Mouse (Mus musculus): ENCODE data around the gene Ccr1. TPM values are rescaled to one million over a fixed set of nuclear protein-coding genes. Genes with fewer than 3 reads are reported as not detected.

The Ccr1 gene
- polyA plus RNA-seq (2014; fragmentation: Nextera tagmentation; extraction: Ambion mirVana) = 3.0 and 3.8 TPM in 2 replicates

DNA sequence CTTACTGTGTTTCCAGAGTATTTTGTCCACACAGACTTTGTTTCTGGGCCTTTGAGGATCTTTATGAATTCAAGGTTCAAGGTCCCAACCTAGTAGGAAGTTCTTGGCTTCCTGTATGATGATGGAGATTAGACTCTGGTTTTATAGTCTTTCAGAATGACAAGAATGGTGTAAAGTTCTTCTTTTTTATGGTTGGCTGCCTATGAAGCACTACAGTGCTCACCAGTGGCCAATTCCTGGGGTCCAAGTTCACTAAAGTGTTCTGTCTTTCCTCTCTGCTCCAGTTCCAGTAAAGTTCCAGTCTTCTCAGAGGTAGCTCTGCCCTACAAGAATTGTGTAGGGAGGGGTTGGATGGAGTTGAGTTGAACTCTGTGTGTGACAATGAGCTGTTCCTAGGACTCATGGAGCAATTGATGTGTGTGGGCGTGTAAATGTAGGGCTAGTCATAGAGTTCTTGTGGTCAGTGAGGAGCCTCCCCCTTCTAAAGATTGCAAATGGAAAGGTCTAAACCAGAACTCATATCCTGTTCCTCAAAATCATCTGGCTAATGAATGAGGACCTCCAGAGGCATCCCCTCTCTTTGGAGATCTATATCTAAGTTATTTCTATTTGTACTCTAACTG is at the start of gene Ccr1:
Gene Ccr1, minus strand, starts transcription at position 403 of the 623 bp plus-strand sequence.
- Histone ChIP-seq H3K27ac (ENCODE audit: low read depth) (no peak within 1 kb of the TSS), H3K4me3 (ENCODE audit: low read depth, low read length) (no peak within 1 kb of the TSS), H3K9ac (ENCODE audit: low read length) (no peak within 1 kb of the TSS), H3K4me1 (replicated peaks; ENCODE audit: control insufficient read depth, insufficient read depth, low read length) (no peaks in the 10 kb centered on the region), H3K36me3 (ENCODE audit: control insufficient read depth, insufficient read depth, low read length) (no peaks in the 10 kb centered on the region), H3K9me3 (ENCODE audit: control insufficient read depth, low read length) (no peaks in the 10 kb centered on the region), H3K4me2 (ENCODE audit: low read length) (no peak within 1 kb of the TSS), H3K27me3 (replicated peaks; ENCODE audit: control insufficient read depth, insufficient read depth, low read length) (no peaks in the 10 kb centered on the region)
- ATAC-seq (replicated peaks; ENCODE audit: low FRiP score, low TSS enrichment, low read depth) (no peak), DNase-seq (ENCODE audit: low spot score) (no peak)
- WGBS = 82% methylated on average over 1 of the region's 1 CpGs

DNA sequence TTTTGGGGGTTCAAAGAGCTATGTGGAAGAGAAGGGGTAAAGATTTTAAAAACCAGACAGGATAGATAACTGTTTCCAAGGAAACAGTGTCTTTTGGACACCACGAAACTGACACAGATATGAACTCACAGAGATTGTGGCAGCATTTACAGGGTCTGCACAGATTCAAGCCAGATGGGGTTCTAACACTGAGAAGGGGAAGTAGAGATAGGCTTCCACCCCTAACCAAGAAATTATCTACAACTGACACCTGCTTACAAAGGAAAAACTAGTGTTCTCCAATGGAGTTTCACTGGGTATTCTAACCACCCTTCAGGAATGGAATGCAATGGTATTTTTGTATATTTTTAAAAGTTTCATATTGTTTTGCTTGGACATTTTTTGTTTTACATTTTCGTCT is 47.6 kb upstream of the Ccr1 start:
- ATAC-seq (replicated peaks; ENCODE audit: low FRiP score, low TSS enrichment, low read depth) (no peak), DNase-seq (ENCODE audit: low spot score) (no peak)
- no peak overlapping the region for H3K27ac ChIP-seq (ENCODE audit: low read depth)
- H3K4me3 ChIP-seq (ENCODE audit: low read depth, low read length) = no peak overlapping the region
- no peak overlapping the region for H3K4me2 ChIP-seq (ENCODE audit: low read length)
- no peaks in the 10 kb centered on the region for H3K27me3 ChIP-seq (replicated peaks; ENCODE audit: control insufficient read depth, insufficient read depth, low read length)
- H3K9me3 ChIP-seq (ENCODE audit: control insufficient read depth, low read length) = no peaks in the 10 kb centered on the region
- no peak overlapping the region for H3K9ac ChIP-seq (ENCODE audit: low read length)
- no peaks in the 10 kb centered on the region for H3K4me1 ChIP-seq (replicated peaks; ENCODE audit: control insufficient read depth, insufficient read depth, low read length)
- WGBS = 78% methylated on average over 2 of the region's 2 CpGs
- H3K36me3 ChIP-seq (ENCODE audit: control insufficient read depth, insufficient read depth, low read length) = no peaks in the 10 kb centered on the region

DNA sequence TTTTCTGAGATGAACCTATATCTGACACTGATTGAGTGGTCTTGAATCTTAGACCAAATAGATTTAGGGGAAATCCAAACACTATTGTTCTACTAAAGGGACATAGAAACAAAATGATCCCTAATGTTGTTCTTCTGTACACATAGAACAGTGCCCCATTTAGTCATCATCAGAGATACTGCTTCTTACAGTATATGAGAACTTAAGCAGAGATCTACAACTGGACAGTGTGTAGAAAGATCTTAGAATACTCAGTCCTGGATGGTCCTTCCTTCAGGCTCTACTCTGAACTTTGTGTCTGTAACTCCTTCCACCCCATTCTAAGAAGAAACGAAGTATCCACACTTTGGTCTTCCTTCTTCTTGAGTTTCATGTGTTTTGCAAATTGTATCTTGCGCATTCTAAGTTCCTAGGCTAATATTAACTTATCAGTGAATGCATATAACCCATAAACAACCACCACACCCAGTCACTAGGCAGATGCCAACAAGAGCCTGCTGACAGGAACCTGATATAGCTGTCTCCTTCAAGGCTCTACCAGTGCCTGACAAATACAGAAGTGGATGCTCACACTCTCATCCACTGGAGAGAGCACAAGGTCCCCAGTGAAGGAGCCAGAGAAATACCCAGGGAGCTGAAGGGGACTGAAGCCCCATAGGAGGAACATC is 46.6 kb upstream of the Ccr1 start:
- Histone ChIP-seq H3K27me3 (replicated peaks; ENCODE audit: control insufficient read depth, insufficient read depth, low read length) (no peaks in the 10 kb centered on the region), H3K36me3 (ENCODE audit: control insufficient read depth, insufficient read depth, low read length) (no peaks in the 10 kb centered on the region), H3K9ac (ENCODE audit: low read length) (no peak overlapping the region), H3K4me1 (replicated peaks; ENCODE audit: control insufficient read depth, insufficient read depth, low read length) (no peaks in the 10 kb centered on the region), H3K27ac (ENCODE audit: low read depth) (no peak overlapping the region), H3K4me3 (ENCODE audit: low read depth, low read length) (no peak overlapping the region), H3K4me2 (ENCODE audit: low read length) (no peak overlapping the region), H3K9me3 (ENCODE audit: control insufficient read depth, low read length) (no peaks in the 10 kb centered on the region)
- ATAC-seq (replicated peaks; ENCODE audit: low FRiP score, low TSS enrichment, low read depth) (no peak), DNase-seq (ENCODE audit: low spot score) (no peak)
- whole genome bisulfite sequencing = 84% methylated on average over 2 of the region's 2 CpGs

DNA sequence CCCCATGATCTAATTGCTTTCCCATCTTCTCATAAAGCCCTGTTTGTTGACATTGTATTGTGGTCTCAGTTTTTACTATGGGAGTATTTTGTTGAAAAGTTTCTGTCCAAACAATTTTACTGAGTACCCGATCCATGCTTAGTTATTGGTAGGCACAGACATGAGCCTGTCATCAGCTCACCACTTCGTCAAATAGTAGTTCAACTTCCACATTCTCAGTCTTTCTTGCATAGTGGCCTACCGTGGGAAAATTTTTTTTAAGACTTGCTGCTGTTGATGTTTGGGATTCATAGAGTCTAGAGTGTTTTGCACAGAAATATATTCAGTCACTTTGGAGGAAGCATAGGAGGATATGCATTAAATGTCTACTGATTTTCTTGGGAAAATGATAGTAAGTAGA is 44.8 kb upstream of the Ccr1 start:
- ATAC-seq (replicated peaks; ENCODE audit: low FRiP score, low TSS enrichment, low read depth) (no peak), DNase-seq (ENCODE audit: low spot score) (no peak)
- no peaks in the 10 kb centered on the region for H3K4me1 ChIP-seq (replicated peaks; ENCODE audit: control insufficient read depth, insufficient read depth, low read length)
- no peak overlapping the region for H3K4me3 ChIP-seq (ENCODE audit: low read depth, low read length)
- WGBS = 86% methylated on average over 3 of the region's 3 CpGs
- no peaks in the 10 kb centered on the region for H3K36me3 ChIP-seq (ENCODE audit: control insufficient read depth, insufficient read depth, low read length)
- H3K27me3 ChIP-seq (replicated peaks; ENCODE audit: control insufficient read depth, insufficient read depth, low read length) = no peaks in the 10 kb centered on the region
- no peak overlapping the region for H3K9ac ChIP-seq (ENCODE audit: low read length)
- no peaks in the 10 kb centered on the region for H3K9me3 ChIP-seq (ENCODE audit: control insufficient read depth, low read length)
- H3K4me2 ChIP-seq (ENCODE audit: low read length) = no peak overlapping the region
- no peak overlapping the region for H3K27ac ChIP-seq (ENCODE audit: low read depth)

DNA sequence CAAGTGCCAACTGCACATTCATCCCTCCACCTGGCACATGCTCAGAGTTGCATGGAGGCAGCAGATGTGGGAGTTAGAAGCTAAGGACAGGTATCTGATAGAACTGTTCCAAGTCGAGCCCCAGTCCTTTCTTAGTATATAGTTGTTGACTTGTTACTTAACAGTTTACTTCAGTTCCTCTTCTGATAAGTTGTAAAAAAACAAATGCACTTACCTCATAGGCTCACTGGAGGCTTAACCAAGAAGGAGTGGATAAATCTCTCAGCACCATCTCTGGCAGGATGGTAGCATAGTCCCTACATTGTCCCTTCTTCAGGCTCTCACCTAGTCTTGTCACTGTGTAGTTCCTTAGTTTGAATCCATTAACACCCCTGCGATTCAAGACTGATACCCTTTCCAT is 44.2 kb upstream of the Ccr1 start:
- H3K27me3 ChIP-seq (replicated peaks; ENCODE audit: control insufficient read depth, insufficient read depth, low read length) = no peaks in the 10 kb centered on the region
- whole genome bisulfite sequencing = 78% methylated on average over 2 of the region's 2 CpGs
- no peak for ATAC-seq (replicated peaks; ENCODE audit: low FRiP score, low TSS enrichment, low read depth)

DNA sequence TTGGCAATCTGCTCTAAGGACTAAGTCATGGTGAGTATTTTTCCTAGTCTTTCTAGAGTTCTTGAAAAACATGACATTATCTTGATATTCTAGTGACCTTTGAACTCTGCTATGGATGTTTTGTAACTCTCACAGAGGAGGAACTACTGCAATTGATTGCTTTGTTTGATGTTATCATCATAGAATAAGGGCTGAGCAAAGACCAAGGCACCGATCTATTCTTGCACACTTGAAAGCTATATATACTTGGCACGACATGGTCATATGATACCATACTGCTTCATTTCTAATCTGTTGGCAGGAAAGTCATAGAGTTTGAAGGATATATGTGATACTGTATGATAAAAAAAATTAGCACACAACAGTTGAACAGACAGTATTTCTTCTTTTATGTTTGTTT is 31.3 kb upstream of the Ccr1 start:
- DNase-seq (ENCODE audit: low spot score) (no peak), ATAC-seq (replicated peaks; ENCODE audit: low FRiP score, low TSS enrichment, low read depth) (no peak)
- Histone ChIP-seq H3K9ac (ENCODE audit: low read length) (no peak overlapping the region), H3K4me2 (ENCODE audit: low read length) (no peak overlapping the region), H3K4me1 (replicated peaks; ENCODE audit: control insufficient read depth, insufficient read depth, low read length) (no peaks in the 10 kb centered on the region), H3K36me3 (ENCODE audit: control insufficient read depth, insufficient read depth, low read length) (no peaks in the 10 kb centered on the region), H3K27ac (ENCODE audit: low read depth) (no peak overlapping the region), H3K27me3 (replicated peaks; ENCODE audit: control insufficient read depth, insufficient read depth, low read length) (no peaks in the 10 kb centered on the region), H3K4me3 (ENCODE audit: low read depth, low read length) (no peak overlapping the region), H3K9me3 (ENCODE audit: control insufficient read depth, low read length) (no peaks in the 10 kb centered on the region)
- WGBS = 78% methylated on average over 2 of the region's 2 CpGs

More for the DNA sequence above, 44.2 kb upstream of the Ccr1 start:
- H3K9me3 ChIP-seq (ENCODE audit: control insufficient read depth, low read length) = no peaks in the 10 kb centered on the region
- DNase-seq (ENCODE audit: low spot score) = no peak
- H3K4me1 ChIP-seq (replicated peaks; ENCODE audit: control insufficient read depth, insufficient read depth, low read length) = no peaks in the 10 kb centered on the region
- H3K4me3 ChIP-seq (ENCODE audit: low read depth, low read length) = no peak overlapping the region
- no peak overlapping the region for H3K27ac ChIP-seq (ENCODE audit: low read depth)
- no peak overlapping the region for H3K9ac ChIP-seq (ENCODE audit: low read length)
- no peak overlapping the region for H3K4me2 ChIP-seq (ENCODE audit: low read length)
- no peaks in the 10 kb centered on the region for H3K36me3 ChIP-seq (ENCODE audit: control insufficient read depth, insufficient read depth, low read length)

DNA sequence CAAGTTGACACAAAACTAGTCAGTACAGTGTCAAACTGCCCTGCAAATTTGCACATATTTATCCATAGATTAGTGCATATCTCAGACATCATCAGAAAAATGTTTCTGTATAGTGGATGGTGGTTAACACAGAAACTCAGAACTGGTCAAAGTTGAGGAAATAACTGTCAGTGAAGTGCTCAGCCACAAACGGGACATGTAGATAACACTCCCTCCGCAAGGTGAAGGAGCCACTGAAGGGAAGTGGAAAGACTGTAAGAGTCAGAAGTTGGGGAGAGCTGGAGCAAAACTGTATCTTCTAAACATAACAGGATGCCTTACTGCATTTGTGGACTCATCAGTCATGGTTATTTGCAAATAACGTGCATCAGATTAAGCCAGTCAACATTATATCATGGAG is 29.2 kb upstream of the Ccr1 start:
- H3K9ac ChIP-seq (ENCODE audit: low read length) = no peak overlapping the region
- H3K36me3 ChIP-seq (ENCODE audit: control insufficient read depth, insufficient read depth, low read length) = no peaks in the 10 kb centered on the region
- no peaks in the 10 kb centered on the region for H3K27me3 ChIP-seq (replicated peaks; ENCODE audit: control insufficient read depth, insufficient read depth, low read length)
- 72% methylated on average over 3 of the region's 3 CpGs for WGBS
- no peaks in the 10 kb centered on the region for H3K4me1 ChIP-seq (replicated peaks; ENCODE audit: control insufficient read depth, insufficient read depth, low read length)
- ATAC-seq (replicated peaks; ENCODE audit: low FRiP score, low TSS enrichment, low read depth) = no peak
- no peak overlapping the region for H3K4me3 ChIP-seq (ENCODE audit: low read depth, low read length)
- no peak overlapping the region for H3K4me2 ChIP-seq (ENCODE audit: low read length)
- no peak overlapping the region for H3K27ac ChIP-seq (ENCODE audit: low read depth)
- no peaks in the 10 kb centered on the region for H3K9me3 ChIP-seq (ENCODE audit: control insufficient read depth, low read length)
- DNase-seq (ENCODE audit: low spot score) = no peak

DNA sequence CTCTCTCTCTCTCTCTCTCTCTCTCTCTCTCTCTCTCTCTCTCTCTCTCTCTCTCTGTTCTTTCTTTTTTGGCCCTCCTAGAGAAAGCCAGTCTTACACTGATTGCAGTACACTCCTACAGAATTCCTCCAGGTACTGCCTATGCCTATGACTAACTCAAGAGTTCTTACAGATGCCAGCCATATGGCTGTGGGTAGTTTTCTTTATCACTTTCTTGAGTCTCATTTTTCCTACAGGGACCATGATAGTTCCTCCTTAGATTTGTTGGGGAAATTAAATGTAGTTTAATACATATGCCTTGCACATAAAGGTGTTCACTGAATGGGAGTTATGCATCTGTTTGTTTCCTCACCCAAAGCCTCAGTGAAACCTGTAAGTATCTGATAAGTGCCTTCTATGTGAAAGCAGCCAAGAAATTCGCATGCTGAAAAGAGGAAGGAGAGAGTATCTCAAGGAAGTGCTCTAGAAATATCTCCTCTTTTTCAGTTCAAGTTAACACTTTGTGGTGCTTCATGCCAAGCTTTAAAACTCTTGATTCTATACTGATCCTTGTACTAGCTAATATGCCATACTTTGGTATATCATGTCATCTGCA is 22.9 kb upstream of the Ccr1 start:
- no peaks in the 10 kb centered on the region for H3K36me3 ChIP-seq (ENCODE audit: control insufficient read depth, insufficient read depth, low read length)
- DNase-seq (ENCODE audit: low spot score) (no peak), ATAC-seq (replicated peaks; ENCODE audit: low FRiP score, low TSS enrichment, low read depth) (no peak)
- H3K9ac ChIP-seq (ENCODE audit: low read length) = no peak overlapping the region
- H3K4me1 ChIP-seq (replicated peaks; ENCODE audit: control insufficient read depth, insufficient read depth, low read length) = no peaks in the 10 kb centered on the region
- 59% methylated on average over 1 of the region's 1 CpGs for WGBS
- no peaks in the 10 kb centered on the region for H3K9me3 ChIP-seq (ENCODE audit: control insufficient read depth, low read length)
- no peak overlapping the region for H3K27ac ChIP-seq (ENCODE audit: low read depth)
- no peaks in the 10 kb centered on the region for H3K27me3 ChIP-seq (replicated peaks; ENCODE audit: control insufficient read depth, insufficient read depth, low read length)
- no peak overlapping the region for H3K4me3 ChIP-seq (ENCODE audit: low read depth, low read length)
- H3K4me2 ChIP-seq (ENCODE audit: low read length) = no peak overlapping the region

DNA sequence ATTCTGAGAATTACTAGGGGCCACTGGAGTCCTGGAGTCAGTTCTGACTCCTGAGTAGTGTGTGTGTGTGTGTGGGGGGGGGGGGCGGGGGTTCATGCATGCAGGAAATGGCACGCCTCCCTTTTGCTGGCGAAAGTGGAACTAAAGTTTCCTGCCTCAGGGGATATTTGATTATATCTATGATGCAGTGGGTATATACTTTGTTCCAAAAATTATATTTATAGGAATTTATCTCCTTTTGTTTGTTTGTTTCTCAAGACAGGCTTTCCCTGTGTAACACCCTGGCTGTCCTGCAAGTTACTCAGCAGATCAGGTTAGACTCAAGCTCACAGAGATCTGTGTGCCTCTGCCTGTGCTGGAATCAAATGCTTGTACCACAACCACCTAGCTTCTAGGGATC is 21.2 kb upstream of the Ccr1 start:
- Histone ChIP-seq H3K9ac (ENCODE audit: low read length) (no peak overlapping the region), H3K4me3 (ENCODE audit: low read depth, low read length) (no peak overlapping the region), H3K4me2 (ENCODE audit: low read length) (no peak overlapping the region), H3K9me3 (ENCODE audit: control insufficient read depth, low read length) (no peaks in the 10 kb centered on the region), H3K27ac (ENCODE audit: low read depth) (no peak overlapping the region), H3K27me3 (replicated peaks; ENCODE audit: control insufficient read depth, insufficient read depth, low read length) (no peaks in the 10 kb centered on the region), H3K4me1 (replicated peaks; ENCODE audit: control insufficient read depth, insufficient read depth, low read length) (no peaks in the 10 kb centered on the region), H3K36me3 (ENCODE audit: control insufficient read depth, insufficient read depth, low read length) (no peaks in the 10 kb centered on the region)
- ATAC-seq (replicated peaks; ENCODE audit: low FRiP score, low TSS enrichment, low read depth) = no peak
- no peak for DNase-seq (ENCODE audit: low spot score)
- WGBS = 73% methylated on average over 3 of the region's 3 CpGs
